Mouse (Mus musculus): ENCODE measurements around the gene Gpr137c. TPM values are rescaled to one million over a fixed set of nuclear protein-coding genes. Genes with fewer than 3 reads are reported as not detected.

The Gpr137c gene
- polyA plus RNA-seq, 1 experiment: 2.2 TPM

DNA sequence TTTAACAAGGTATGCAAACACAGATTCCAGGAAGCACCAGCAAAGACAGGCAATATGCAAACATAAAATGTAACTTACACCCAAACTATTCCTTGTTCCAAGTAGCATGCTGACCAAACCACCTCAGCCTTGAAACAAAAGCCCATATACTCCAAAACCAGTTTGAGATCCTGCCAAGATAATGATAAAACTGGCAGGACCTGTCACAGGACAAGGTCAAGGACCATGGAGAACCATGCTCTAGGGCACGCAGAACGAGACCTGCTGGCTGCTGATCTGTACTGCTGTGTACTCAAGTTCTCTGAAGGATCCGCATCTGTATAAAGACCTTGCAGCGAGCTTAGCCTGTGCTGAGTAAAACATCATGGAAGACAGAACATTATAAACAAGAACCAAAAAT is 1.8 kb upstream of the Gpr137c start:
- H3K27ac ChIP-seq (ENCODE audit: insufficient read depth, low read length): no peak overlapping the region
- no peak for TF ChIP-seq POLR2A (IDR thresholded peaks at IDR 0.05; ENCODE audit: insufficient read depth, low read length)
- no peak for TF ChIP-seq CTCF (IDR thresholded peaks at IDR 0.05; ENCODE audit: low read depth, low read length)

DNA sequence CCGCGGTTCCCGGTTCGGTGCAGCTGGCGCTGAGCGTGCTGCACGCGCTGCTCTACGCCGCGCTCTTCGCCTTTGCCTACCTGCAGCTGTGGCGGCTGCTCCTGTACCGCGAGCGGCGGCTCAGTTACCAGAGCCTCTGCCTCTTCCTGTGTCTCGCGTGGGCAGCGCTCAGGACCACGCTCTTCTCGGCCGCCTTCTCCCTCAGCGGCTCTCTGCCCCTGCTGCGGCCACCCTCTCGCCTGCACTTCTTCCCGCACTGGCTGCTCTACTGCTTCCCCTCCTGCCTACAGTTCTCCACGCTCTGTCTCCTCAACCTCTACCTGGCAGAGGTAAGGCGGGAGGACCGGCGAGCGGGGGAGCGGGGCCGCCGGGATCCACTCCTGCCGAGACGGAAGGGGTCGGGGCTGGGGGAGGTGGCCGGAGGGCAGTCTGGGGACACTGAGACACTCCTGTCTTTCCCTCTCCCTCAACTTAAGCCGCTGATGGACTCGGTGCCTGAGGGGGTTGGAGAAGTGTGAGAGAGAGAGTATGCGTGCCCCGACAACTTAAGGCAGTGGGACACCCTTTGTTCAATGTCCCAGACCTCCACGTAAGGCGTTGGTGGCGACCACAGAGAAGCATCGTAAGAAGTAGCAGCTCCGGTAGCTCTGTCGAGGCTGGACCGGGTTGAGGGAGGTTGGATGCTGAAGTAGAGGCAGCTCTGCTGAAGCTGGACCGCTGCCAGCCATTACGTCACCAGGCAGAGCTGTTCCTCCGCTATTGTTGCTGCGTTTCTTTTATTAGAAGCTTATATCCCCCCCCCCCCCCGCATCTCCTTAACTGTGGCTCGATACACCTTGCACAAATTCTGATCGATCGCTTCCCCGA is 806 bp downstream of the Gpr137c start, which contains the start of gene Txndc16:
Gene Txndc16, minus strand, starts transcription at position 239 of the 867 bp plus-strand sequence.
- Histone ChIP-seq H3K27me3 (ENCODE audit: control insufficient read depth, insufficient read depth, low read length, poor library complexity, severe bottlenecking) (no peaks in the 10 kb centered on the region), H3K9ac (ENCODE audit: low read depth, poor library complexity, severe bottlenecking) (peak within 1 kb of the TSS; percentile 75), H3K4me1 (ENCODE audit: control insufficient read depth, insufficient read depth, low read length) (no peaks in the 10 kb centered on the region), H3K9me3 (replicated peaks; ENCODE audit: control insufficient read depth, insufficient read depth, low read length, poor library complexity, severe bottlenecking) (no peaks in the 10 kb centered on the region), H3K36me3 (ENCODE audit: control insufficient read depth, insufficient read depth, low read length, poor library complexity, severe bottlenecking) (no peaks in the 10 kb centered on the region), H3K27ac (ENCODE audit: insufficient read depth, low read length) (no peak within 1 kb of the TSS), H3K4me3 (ENCODE audit: low read depth, low read length) (peak within 1 kb of the TSS; percentile 80)
- TF ChIP-seq EP300 (IDR thresholded peaks at IDR 0.05; ENCODE audit: insufficient read depth, low read depth, low read length): no peak
- TF ChIP-seq CTCF (IDR thresholded peaks at IDR 0.05; ENCODE audit: low read depth, low read length): no peak
- no peak for TF ChIP-seq POLR2A (IDR thresholded peaks at IDR 0.05; ENCODE audit: insufficient read depth, low read length)

More for the DNA sequence above, 1.8 kb upstream of the Gpr137c start:
- no peaks in the 10 kb centered on the region for H3K4me1 ChIP-seq (ENCODE audit: control insufficient read depth, insufficient read depth, low read length)
- H3K4me3 ChIP-seq (ENCODE audit: low read depth, low read length): no peak overlapping the region
- no peaks in the 10 kb centered on the region for H3K27me3 ChIP-seq (ENCODE audit: control insufficient read depth, insufficient read depth, low read length, poor library complexity, severe bottlenecking)
- H3K9me3 ChIP-seq (replicated peaks; ENCODE audit: control insufficient read depth, insufficient read depth, low read length, poor library complexity, severe bottlenecking): no peaks in the 10 kb centered on the region
- no peaks in the 10 kb centered on the region for H3K36me3 ChIP-seq (ENCODE audit: control insufficient read depth, insufficient read depth, low read length, poor library complexity, severe bottlenecking)
- no peak overlapping the region for H3K9ac ChIP-seq (ENCODE audit: low read depth, poor library complexity, severe bottlenecking)

DNA sequence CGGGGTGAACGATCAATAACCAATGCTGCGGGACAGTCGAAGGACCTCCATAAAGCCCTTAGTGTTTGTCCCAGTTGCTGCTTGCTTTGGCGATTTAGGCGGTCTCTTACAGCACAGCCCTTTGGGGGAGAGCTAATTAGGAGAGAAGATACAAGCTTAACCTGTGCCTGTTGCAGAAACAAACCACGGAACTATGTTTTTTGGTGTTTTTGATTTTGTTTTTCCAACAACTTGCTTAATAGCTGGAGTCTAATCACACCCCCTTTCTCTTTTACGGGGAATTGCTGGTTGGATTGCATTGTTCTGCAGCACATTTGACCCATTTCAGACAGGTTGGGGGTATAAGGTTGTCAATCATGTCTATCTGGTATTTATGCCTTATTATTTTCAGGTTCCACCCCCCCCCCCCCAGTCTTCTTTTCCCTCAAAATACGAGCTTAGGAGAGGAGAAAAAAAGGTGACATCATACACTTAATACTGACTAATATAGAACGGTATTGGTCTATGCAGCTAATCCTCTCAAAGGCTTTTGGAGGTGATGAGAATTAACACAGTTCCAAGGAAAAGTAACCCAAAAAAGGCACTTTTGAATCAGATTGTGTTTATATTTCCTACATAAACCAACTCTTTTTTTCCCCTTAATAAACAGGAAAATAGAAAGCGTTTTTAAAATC is 1.6 kb downstream of the Gpr137c start:
- H3K9me3 ChIP-seq (replicated peaks; ENCODE audit: control insufficient read depth, insufficient read depth, low read length, poor library complexity, severe bottlenecking): no peaks in the 10 kb centered on the region
- H3K4me1 ChIP-seq (ENCODE audit: control insufficient read depth, insufficient read depth, low read length): no peaks in the 10 kb centered on the region
- H3K9ac ChIP-seq (ENCODE audit: low read depth, poor library complexity, severe bottlenecking): peak overlapping the region; percentile 75; the same call in 1 of the 2 replicates
- H3K36me3 ChIP-seq (ENCODE audit: control insufficient read depth, insufficient read depth, low read length, poor library complexity, severe bottlenecking): no peaks in the 10 kb centered on the region
- peak overlapping the region; percentile 80 for H3K4me3 ChIP-seq (ENCODE audit: low read depth, low read length)
- no peak overlapping the region for H3K27ac ChIP-seq (ENCODE audit: insufficient read depth, low read length)
- TF ChIP-seq EP300 (IDR thresholded peaks at IDR 0.05; ENCODE audit: insufficient read depth, low read depth, low read length) (no peak), POLR2A (IDR thresholded peaks at IDR 0.05; ENCODE audit: insufficient read depth, low read length) (no peak), CTCF (IDR thresholded peaks at IDR 0.05; ENCODE audit: low read depth, low read length) (no peak)
- H3K27me3 ChIP-seq (ENCODE audit: control insufficient read depth, insufficient read depth, low read length, poor library complexity, severe bottlenecking): no peaks in the 10 kb centered on the region

DNA sequence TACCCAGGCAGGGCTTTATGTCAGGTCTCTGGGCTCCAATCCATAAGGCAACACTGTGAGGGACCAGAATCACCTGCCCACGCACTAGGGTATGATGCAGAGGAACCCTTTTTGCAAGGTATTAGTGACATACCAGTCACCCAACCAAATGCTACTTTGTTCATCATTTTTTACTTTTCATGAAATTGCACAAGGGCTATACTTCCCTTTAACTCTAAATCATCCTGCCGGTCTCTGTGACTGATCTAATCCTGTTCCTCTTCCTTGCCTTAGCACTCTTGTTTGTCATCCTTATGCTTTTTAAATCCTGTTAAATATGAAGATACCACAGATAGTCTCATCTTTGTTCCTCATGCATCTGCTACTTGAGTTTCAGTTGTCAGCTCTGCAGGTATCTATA is 19.5 kb downstream of the Gpr137c start:
- Histone ChIP-seq H3K9ac (ENCODE audit: low read depth, poor library complexity, severe bottlenecking) (no peak overlapping the region), H3K9me3 (replicated peaks; ENCODE audit: control insufficient read depth, insufficient read depth, low read length, poor library complexity, severe bottlenecking) (no peaks in the 10 kb centered on the region), H3K27ac (ENCODE audit: insufficient read depth, low read length) (no peak overlapping the region), H3K4me1 (ENCODE audit: control insufficient read depth, insufficient read depth, low read length) (no peaks in the 10 kb centered on the region), H3K36me3 (ENCODE audit: control insufficient read depth, insufficient read depth, low read length, poor library complexity, severe bottlenecking) (no peaks in the 10 kb centered on the region), H3K4me3 (ENCODE audit: low read depth, low read length) (no peak overlapping the region), H3K27me3 (ENCODE audit: control insufficient read depth, insufficient read depth, low read length, poor library complexity, severe bottlenecking) (no peaks in the 10 kb centered on the region)
- TF ChIP-seq POLR2A (IDR thresholded peaks at IDR 0.05; ENCODE audit: insufficient read depth, low read length) (no peak), CTCF (IDR thresholded peaks at IDR 0.05; ENCODE audit: low read depth, low read length) (no peak), EP300 (IDR thresholded peaks at IDR 0.05; ENCODE audit: insufficient read depth, low read depth, low read length) (no peak)

DNA sequence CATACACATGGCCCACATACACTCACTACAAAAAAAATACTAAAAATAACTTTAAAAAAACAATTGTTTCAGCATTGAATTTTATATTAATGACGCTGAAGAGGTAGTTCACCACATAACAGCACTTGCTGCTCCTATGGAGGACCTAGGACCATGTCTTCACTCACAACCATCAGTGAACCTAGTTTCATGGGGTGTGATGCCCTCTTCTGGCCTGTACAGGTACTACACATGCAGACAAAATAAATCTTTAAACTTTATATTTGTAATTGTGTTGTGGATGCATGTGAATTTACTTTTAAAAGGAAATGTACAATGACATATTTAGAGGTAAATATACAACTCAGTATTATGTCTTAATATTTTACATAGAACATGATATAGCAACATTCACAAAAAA is 22.1 kb downstream of the Gpr137c start:
- no peak overlapping the region for H3K9ac ChIP-seq (ENCODE audit: low read depth, poor library complexity, severe bottlenecking)
- H3K36me3 ChIP-seq (ENCODE audit: control insufficient read depth, insufficient read depth, low read length, poor library complexity, severe bottlenecking): no peaks in the 10 kb centered on the region
- no peaks in the 10 kb centered on the region for H3K4me1 ChIP-seq (ENCODE audit: control insufficient read depth, insufficient read depth, low read length)
- no peak for TF ChIP-seq EP300 (IDR thresholded peaks at IDR 0.05; ENCODE audit: insufficient read depth, low read depth, low read length)
- TF ChIP-seq CTCF (IDR thresholded peaks at IDR 0.05; ENCODE audit: low read depth, low read length): no peak
- TF ChIP-seq POLR2A (IDR thresholded peaks at IDR 0.05; ENCODE audit: insufficient read depth, low read length): no peak
- H3K4me3 ChIP-seq (ENCODE audit: low read depth, low read length): no peak overlapping the region
- no peaks in the 10 kb centered on the region for H3K9me3 ChIP-seq (replicated peaks; ENCODE audit: control insufficient read depth, insufficient read depth, low read length, poor library complexity, severe bottlenecking)
- no peak overlapping the region for H3K27ac ChIP-seq (ENCODE audit: insufficient read depth, low read length)
- H3K27me3 ChIP-seq (ENCODE audit: control insufficient read depth, insufficient read depth, low read length, poor library complexity, severe bottlenecking): no peaks in the 10 kb centered on the region
